Mouse (Mus musculus) lung, adult 2 months (tissue): ENCODE measurements around the gene Tnfaip1. TPM values are rescaled to one million over a fixed set of nuclear protein-coding genes. Genes with fewer than 3 reads are reported as not detected.

ENCODE experiments used
- DNase-seq: peaks from one replicate; pipeline ENCODE4 v3.0.0; 2022
- H3K4me1 ChIP-seq: fragments of 200-500 bp; 2 replicates; pipeline ENCODE4 v1.6.1; 2011; ENCODE audit warnings: low read length; ENCODE audit not compliant: control insufficient read depth, insufficient read depth
- H3K4me3 ChIP-seq: fragments of 200-500 bp; replicated peaks from 2 replicates; pipeline ENCODE3; 2011; ENCODE audit warnings: low read depth, mild to moderate bottlenecking, control low read depth, low read length; ENCODE audit errors: extremely low read depth
- CTCF ChIP-seq: fragments of 200-500 bp; IDR thresholded peaks from 2 replicates; pipeline ENCODE4 v1.5.1; 2011; ENCODE audit warnings: mild to moderate bottlenecking, low read length, control low read depth; ENCODE audit not compliant: insufficient read depth
- POLR2A ChIP-seq: fragments of 200-500 bp; IDR thresholded peaks from 2 replicates; pipeline ENCODE4 v1.6.1; 2011; ENCODE audit warnings: low read depth, mild to moderate bottlenecking, control low read depth, low read length, borderline replicate concordance; ENCODE audit errors: extremely low read depth
- WGBS: fragments of 180-500 bp; shearing (Covaris S2); methylation state at CpG from one replicate; pipeline ENCODE4 v1.1.7; 2018; 5-methylcytosine and 5-hydroxymethylcytosine counted together
- polyA plus RNA-seq: library from polyadenylated mRNA; depleted of rRNA; stranded (reverse); fragments of >200 nt; gene quantifications from 2 replicates; pipeline ENCODE4 v1.2.3, GENCODE M21; 2012

Gene Tnfaip1
- polyA plus RNA-seq, 1 experiment, result 81.7 TPM

DNA sequence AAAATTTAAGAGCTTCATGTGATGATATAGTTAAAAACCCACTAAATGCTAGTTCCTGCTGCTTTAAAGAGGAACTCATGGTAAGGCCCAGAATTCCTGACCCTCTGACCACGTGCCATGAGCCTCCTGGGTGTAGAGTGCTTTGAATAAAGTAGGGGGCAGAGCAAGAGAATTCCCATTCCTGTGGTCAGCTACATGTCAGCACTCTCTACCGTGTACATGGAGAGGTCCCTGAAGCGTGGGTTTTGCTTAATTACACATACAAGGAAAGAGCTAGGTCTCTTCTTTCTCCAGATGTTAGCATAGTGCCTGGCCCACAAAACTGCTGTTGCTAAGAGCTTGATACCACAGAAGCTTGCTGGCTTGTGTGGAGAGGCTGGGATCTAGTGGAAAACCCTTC lies 30.7 kb downstream of the Tnfaip1 start:
- no peak for DNase-seq
- no peak overlapping the region for H3K4me3 ChIP-seq
- H3K4me1 ChIP-seq, result no peaks in the 10 kb centered on the region
- no peak for TF ChIP-seq POLR2A
- no peak for TF ChIP-seq CTCF
- WGBS, result 84% methylated on average over 3 of the region's 3 CpGs

- 58% methylated on average over 7 of the region's 7 CpGs for WGBS
- no peak for TF ChIP-seq CTCF
- TF ChIP-seq POLR2A, result no peak
- H3K4me3 ChIP-seq, result no peak within 1 kb of the TSS
- no peaks in the 10 kb centered on the region for H3K4me1 ChIP-seq
- DNase-seq, result no peak
Observed at GRCm38 (mm10) chr11:78502909-78503650, 33.1 kb downstream of the Tnfaip1 start, which contains the start of gene Sebox. TSS of gene Sebox (plus strand) at chr11:78503447.

DNA sequence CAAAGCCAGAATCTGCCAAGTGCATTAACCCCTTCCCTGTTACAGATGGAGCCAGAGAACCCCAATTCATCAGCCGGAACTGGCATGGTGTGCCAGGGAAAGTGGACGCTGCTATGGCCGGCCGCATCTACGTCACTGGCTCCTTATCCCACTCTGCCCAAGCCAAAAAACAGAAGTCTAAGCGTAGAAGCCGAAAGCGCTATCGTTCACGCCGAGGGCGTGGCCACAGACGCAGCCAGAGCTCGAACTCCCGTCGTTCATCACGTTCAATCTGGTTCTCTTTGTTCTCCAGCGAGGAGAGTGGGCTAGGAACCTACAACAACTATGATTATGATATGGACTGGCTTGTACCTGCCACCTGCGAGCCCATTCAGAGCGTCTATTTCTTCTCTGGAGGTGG lies 34.6 kb downstream of the Tnfaip1 start:
- 74% methylated on average over 20 of the region's 20 CpGs for WGBS
- TF ChIP-seq POLR2A (no peak), CTCF (no peak)
- DNase-seq, result no peak
- Histone ChIP-seq H3K4me3 (no peak overlapping the region), H3K4me1 (peaks cover 5% of the 10 kb centered on the region; the same call in 1 of the 2 replicates)

DNA sequence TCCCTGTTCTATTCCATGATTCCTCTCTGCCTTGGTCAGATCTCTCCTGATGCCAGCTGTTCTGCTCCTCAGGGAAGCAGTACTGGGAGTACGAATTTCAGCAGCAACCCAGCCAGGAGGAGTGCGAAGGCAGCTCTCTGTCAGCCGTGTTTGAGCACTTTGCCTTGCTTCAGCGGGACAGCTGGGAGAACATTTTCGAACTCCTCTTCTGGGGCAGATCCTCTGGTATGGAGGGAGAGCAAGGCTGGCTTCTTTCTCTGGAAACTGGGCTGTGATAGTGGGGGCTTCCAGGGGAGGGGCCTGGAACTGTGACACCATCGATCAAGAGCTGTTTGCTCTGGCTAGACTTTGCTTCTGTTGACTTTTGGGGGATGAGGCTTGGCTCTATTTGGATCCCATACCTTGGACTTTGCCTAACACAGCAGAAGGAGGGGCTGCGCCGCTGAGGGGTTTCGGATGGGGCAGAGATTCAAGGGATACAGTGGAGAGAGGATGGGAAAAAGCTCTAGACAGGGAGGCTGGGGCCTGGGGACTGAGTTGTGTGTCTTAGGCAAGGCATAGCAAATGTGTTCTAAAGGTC lies 35.4 kb downstream of the Tnfaip1 start:
- 58% methylated on average over 9 of the region's 9 CpGs for WGBS
- Histone ChIP-seq H3K4me3 (no peak overlapping the region), H3K4me1 (peaks cover 5% of the 10 kb centered on the region; the same call in 1 of the 2 replicates)
- DNase-seq, result no peak
- TF ChIP-seq CTCF, result no peak
- TF ChIP-seq POLR2A, result no peak

- 44% methylated on average over 16 of the region's 16 CpGs for WGBS
- TF ChIP-seq POLR2A, result no peak
- no peak for TF ChIP-seq CTCF
- peaks cover 5% of the 10 kb centered on the region; the same call in 1 of the 2 replicates for H3K4me1 ChIP-seq
- DNase-seq, result no peak
- H3K4me3 ChIP-seq, result no peak overlapping the region
Observed at GRCm38 (mm10) chr11:78499543-78499942, 36.6 kb downstream of the Tnfaip1 start.

- H3K4me1 ChIP-seq, result peaks cover 5% of the 10 kb centered on the region; the same call in 1 of the 2 replicates
- 55% methylated on average over 7 of the region's 7 CpGs for WGBS
- DNase-seq, result no peak
- no peak within 1 kb of the TSS for H3K4me3 ChIP-seq
- TF ChIP-seq POLR2A (0 out of 2 replicates have a peak, but pooled peaks have one; percentile 9), CTCF (no peak)
Observed at GRCm38 (mm10) chr11:78499004-78499403, 37.1 kb downstream of the Tnfaip1 start, which contains the start of gene Vtn. TSS of gene Vtn (plus strand) at chr11:78499091.

GRCm38 (mm10) chr11:78497544-78498522 lies 38.3 kb downstream of the Tnfaip1 start, which contains the start of gene Sarm1:
TSS of gene Sarm1 (minus strand) at chr11:78497754.
- peak; percentile 59; the same call in 1 of the 2 replicates for TF ChIP-seq POLR2A
- TF ChIP-seq CTCF, result no peak
- WGBS, result 3% methylated on average over 36 of the region's 36 CpGs
- Histone ChIP-seq H3K4me3 (peak within 1 kb of the TSS; percentile 40), H3K4me1 (peaks cover 5% of the 10 kb centered on the region; the same call in 1 of the 2 replicates)
- DNase-seq, result peak; percentile 89

GRCm38 (mm10) chr11:78497071-78497541 lies 39.0 kb downstream of the Tnfaip1 start:
- WGBS, result under 1% methylated on average over 44 of the region's 44 CpGs

DNA sequence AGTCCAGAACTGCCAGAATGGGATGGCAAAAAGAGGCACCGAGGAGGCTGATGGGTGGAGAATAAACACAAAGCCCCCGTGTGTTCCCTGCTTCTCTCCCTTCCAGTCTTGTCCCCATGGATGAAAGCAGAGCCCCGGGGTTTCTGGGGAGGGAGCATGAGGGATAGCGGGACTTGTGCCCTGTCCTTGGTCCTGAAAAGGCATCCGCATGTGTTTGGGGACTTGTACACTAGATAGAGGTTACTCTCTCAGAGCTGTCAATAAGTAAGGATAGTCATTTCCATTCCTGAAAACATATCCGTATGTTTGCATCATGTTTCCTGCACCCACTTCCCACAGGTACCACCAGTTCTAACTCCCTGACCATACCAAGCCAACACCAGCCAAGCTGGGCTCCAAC lies 40.2 kb downstream of the Tnfaip1 start:
- no peak overlapping the region for H3K4me3 ChIP-seq
- DNase-seq, result no peak
- 5% methylated on average over 6 of the region's 6 CpGs for WGBS
- H3K4me1 ChIP-seq, result peaks cover 5% of the 10 kb centered on the region; the same call in 1 of the 2 replicates
- TF ChIP-seq POLR2A (no peak), CTCF (no peak)

More at GRCm38 (mm10) chr11:78497071-78497541, 39.0 kb downstream of the Tnfaip1 start:
- Histone ChIP-seq H3K4me3 (peak overlapping the region; percentile 40), H3K4me1 (peaks cover 5% of the 10 kb centered on the region; the same call in 1 of the 2 replicates)
- no peak for DNase-seq
- TF ChIP-seq CTCF, result no peak
